Mouse (Mus musculus) regulatory T cell (primary cell): ENCODE measurements around the gene Mpz.

Experiments
- in situ Hi-C: fragments of 300-600 bp; cut with MboI, MseI; formaldehyde crosslinking; loops from one replicate; pipeline ENCODE4 v1.15.1; 2025; ENCODE audit warnings: high pct_unique_total_duplicates

The Mpz gene

DNA sequence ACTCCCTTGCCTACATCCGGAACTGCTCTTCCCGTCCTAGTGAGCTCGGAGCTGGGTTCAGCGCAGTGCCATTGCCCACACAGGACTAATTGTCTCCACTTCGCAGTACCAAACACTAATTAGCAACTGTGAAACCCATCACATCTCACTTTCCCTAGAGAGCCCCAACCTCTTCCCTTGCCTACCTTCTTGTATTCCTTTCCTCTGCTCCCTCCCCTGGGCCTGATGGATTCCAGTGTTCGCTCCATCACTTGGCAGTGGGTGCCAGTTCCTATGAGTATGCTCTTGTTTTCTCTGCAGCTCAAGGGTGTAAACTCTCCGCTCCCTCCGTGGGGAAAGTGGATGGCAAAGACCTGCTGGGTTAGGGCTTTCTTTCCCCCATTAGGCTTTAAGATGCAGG is 35.1 kb downstream of the Mpz start:
- in situ Hi-C loops, result no loop called here

DNA sequence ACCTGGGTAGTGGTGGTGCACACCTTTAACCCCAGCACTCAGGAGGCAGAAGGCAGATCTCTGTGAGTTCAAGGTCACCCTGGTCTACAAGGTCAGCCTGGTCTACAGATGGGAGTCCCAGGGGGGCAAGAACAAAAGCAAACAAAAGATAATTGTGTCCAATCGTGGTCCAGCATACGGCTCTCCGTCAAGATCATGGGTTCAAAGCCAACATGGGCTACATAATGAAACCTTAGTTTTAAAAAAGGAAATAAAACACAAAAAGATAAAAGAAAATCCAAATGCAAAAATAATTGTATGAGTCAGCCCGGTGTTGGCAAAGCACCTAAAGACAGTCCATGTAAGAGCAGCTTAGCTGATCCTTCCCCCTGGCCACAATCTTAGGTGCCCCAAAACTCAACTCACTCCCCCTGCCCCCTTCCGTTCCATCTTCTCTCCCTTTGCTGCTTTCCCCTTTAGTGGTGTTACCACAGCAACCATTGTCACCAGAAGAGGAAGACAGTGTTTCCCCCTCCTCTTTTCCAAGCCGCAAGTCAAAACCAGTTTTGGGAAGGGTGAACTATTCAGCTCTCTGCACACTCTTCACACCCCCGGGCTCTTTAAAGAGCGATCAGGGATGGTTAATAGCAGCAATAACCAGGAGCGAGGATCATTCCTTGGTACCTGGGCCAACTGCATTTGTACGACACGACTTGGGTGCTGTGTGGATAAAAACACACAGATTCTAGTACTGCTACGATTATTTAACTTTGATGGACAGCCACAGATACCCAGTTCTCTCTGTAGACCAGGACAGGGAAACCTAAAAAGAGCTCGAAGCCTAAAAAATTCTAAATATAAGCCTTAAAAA is 37.6 kb downstream of the Mpz start:
- in situ Hi-C loops, result no loop called here

DNA sequence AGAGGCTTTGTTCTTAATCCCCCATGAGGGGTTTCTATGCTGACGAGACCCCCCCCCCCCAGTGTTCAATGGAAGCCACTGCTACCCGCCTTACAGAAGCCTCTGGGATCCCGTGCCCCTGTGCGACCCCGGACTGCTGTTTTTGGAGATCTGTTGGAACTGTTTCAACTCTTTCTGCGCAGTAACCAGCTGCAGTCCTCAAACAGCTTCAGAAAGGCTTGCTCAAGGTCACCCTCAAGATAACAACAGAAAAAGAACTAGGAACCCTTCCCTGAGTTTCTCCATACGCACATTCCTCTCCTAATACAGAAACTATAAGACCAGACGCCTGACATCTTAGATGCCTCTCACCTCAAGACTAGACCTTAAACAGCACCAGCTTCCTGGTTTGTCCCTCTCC is 38.5 kb downstream of the Mpz start:
- in situ Hi-C loops, result no loop called here

DNA sequence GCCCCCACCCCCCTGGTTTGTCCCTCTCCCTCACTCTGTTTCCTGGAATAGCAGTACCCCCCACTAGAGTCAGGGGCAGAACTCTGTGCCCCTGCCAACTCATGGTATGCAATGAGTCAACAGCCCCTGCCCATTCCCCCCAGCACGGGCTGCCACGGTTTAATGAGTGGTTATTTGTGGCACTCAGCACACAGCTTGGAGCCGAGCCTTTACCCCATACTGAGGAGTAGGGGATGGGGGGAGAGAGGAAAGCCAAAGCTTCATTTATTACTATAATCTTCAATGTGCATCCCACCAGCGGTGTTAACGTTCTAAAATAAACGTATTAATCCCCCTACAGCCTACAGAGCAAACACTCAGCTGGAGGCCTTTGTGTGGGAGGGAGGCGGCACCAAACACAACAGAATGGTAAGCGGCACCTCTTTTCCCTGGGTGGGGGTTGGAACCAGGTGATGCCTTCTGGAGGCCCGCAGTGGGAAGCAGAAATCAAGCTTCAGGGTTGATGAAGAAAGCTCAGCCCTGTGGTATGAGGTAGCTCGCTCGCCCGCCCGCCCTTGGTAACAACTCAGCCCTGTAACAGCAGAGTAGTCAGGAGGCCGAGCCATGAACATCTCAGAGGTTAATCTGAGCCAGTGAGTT is 39.1 kb downstream of the Mpz start:
- in situ Hi-C loops, result no loop called here

DNA sequence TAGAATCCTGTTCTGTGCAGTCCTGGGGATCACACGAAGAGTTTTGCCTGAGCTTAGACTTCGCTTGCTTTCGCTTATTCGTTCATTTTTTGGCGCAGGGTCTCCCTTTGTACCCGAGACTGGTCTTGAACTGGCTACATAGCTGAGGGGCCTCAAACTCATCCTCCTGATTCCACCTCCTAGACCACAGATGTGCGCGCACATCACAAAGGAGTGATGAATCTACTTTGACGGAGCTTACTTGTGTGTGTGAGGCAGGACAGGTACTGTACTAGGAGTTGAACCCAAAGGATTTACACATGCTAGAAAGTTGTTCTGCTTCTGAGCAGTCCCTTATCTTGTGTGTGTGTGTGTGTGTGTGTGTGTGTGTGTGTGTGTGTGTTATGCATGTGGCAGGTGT is 40.3 kb downstream of the Mpz start:
- in situ Hi-C loops, result no loop called here

DNA sequence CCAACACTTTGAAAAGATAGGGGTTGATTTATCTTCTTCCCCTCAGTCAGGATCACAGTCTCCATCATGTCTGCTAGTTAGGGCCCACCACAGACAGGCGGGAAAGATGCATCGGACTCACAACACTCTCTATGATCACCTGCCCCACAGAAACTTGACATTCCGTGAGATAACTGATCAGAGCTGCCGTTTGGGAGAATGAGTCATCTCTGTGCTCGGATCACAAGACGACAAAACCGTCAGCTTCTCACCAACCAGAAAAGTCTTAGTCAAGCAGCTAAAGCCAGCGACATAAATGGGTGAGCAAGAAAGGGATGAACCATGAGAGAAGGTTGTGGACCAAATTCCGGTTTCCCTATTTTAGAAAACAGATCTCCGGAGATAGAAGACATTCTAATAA is 41.8 kb downstream of the Mpz start:
- in situ Hi-C loops, result no loop called here

DNA sequence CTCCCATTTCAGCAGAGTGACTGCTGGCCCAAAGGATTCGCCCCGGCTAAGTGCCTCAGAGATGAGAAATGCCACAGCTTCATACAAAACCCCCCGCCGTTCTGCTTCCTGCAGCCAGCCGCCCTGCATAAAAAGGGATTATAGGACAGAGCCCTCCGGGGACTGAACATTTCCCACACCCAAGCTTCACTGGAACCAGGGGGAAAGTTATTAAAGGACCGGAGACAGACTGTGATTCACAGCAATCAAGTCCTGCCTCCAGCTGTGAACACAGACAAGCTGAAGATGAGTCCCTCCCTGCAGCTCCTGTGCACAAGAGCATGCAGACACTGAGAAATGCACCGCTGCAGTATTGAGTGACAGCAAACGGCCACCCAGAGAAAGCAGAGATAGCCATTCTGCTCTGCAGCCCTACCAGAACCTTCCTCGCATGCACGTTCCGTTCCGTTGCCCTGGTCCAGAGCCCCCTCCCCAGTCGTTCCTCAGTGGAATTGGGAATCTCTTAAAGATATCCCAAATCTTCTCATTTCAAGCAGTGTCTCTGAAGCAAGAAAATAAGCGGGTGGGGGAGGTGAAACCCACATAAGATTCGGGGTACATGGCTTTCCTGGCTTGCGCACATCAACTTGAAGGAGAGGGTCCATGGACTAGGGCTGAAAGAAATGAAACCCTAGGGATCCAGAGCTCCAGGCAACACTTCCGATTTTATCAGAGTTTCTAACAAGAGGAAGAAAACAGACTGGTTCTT is 42.8 kb downstream of the Mpz start:
- in situ Hi-C loops, result no loop called here

DNA sequence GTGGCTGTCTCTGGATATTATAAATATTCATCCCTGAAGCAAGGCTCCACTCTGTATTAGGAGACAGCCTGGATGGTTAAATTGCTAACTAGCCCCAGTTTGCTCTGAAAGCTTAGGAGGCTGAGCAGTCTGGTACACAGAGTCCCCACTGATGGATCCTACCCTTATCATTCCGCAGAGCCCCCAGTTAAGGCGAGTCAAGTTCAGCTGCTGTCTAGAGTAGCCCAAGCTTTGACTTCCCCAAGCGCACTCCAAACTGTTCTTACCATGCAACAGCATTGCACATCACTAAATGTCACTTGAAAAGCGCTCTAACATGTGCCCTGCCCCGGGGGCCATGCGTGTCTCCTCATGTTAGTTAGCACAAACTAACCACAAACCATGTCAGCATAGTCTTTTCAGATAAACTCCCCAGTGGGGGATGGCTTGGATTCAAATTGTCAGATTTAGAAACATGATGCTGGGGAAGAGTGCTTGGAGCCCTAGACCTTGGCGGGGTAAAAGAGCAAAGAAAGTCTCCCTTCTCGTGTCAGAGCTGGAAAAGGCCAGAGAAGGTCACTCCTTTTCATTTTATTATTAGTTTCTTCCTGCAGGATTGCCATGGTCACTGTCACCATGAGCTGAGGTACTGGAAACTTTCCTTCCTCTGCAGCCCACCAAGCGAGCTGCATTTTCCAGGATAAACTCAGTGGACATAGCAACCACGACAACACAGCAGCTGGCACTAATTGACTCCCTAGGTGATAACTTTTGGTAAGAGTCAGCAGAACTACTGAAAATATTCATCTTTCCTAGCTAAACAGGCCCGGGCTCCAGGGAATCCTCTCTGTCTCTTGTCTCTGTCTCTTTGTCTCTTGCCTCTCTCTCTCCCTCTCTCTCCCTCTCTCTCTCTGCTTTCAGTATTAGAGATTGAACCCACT is 43.7 kb downstream of the Mpz start:
- in situ Hi-C loops, result no loop called here

DNA sequence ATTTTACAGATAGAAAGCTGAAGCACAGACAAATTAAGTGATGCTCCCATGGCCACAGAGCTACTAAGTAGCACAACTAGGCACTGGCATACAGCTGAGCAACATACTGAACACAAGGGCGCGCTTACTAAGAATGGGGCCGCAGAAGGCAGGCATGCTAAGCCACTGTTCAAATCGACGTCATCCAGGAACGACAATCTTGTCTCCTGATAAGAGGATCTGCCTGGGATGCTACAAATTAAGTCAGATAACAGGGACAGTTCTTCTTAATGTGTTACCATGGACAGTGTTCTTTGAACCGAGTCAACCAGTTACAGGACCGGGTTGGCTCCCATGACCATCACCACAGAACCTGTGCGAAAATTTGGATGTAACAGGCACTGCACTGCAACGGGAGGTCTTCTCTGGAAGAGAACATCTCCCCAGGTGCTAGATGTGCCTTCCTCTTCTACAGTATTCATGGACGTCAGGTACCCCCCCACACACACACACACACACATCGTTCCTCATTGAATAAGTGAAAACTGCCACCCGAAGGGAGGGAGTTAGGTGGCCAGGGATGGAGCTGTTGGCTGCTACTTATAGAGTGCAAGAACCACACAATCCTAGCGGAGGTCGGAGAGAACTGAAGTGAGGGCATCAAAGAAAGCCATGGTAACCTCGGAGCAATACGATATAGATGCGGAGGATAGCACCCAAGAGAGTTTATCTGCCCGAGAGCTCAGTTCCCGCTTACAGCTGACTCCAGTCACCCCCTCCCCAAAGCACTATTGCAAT is 44.7 kb downstream of the Mpz start:
- in situ Hi-C loops, result no loop called here

DNA sequence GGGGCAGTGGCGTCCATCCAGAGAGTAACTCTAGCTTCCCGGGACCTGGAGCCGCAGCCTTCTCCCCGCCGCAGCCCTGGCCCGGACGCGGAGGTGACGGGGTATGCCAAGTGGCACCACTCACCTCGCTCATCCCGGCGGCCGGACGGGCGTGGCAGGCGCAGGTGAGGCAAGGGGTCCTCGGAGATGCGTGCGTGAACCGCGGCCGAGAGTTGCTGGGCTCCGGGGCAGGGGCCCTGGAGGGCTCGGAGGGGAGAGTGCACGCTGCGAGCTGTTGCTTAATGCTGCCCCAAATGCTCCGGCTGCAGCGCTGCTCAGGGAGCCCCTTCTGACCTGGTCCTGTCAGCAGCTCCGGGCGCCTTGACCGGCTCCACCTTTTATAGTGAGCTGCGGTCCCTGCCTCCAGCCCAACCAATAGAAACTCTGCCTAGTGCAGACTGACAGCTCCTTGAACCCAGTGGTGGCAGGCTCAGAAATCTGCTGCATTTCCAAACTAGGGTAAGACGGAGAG is 45.4 kb downstream of the Mpz start, which contains the start of gene Pcp4l1:
Gene Pcp4l1 (minus strand): TSS at position 382 of the 511 bp plus-strand sequence.
- in situ Hi-C loops, result no loop called here

DNA sequence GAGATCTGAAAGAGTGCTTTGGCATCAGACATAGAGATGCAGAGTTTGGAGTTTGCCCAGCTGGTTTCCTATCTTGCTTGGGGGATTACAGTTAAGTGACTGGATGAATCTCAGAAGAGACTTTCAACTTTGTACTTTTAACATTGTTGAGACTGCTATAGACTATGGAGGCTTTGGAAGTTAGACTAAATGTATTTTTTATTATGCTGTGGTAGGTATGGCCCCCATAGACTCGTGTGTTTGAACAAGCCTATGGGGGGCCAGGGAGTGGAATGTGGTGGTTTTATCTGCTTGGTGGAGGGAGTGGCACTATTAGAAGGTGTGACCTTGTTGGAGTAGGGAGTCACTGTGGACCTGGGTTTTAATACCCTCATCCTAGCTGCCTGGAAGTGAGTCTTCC is 49.0 kb downstream of the Mpz start:
- in situ Hi-C loops, result no loop called here

DNA sequence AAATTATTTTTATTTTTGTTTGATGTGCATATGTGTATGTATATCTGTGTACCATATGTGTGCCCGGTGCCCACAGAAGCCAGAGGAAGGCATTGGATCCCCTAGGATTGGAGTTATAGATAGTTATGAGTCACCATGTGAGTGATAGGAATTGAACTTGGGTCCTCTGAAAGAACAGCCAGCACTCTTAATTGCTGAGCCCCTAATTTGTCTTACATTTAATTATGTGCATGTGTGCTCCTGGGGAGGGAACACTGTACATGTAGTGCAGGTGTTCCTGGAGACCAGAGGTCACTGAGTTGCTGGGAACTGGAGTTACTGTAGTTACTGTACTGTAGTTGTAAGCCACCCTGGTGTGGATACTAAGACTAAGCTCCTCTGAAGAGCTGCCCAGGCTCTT is 50.3 kb downstream of the Mpz start:
- in situ Hi-C loops, result loop anchor here (10.0 kb wide), 1 partner anchor 1246 kb away; no protein-coding TSS in a partner anchor

DNA sequence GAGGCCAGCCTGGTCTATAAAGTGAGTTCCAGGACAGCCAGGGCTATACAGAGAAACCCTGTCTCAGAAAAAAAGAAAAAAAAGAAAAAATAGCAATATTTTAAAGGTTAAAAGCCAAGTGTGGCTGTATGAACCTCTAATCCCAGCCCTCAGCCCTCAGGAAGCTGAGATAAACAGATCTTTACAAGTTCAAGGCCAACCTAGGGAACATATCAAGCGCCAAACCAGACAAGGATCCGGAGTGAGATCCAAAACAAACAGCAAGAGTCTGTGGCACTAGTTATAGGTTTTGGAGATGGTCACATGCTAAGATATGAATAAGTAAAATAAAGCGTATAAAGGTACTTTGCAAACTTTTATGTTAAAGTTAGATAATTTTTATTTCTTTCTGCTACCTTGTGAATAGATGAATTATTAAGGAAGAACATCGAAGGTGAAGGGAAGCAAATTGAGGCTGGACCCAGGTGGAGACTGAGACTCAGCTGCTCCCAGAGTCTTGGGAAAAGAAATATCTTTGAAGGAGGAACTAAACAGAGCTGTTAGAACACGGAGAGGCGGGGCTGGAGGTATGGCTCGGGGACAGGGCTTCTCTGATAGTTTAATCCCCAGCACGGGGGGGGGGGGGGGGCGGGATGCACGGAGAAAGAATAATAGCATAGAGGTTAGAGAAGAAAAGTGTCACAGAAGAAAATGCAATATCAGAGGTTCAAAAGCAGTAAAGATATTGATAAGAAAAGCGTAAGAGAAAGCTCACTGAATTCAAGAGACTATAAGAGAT is 53.1 kb downstream of the Mpz start:
- in situ Hi-C loops, result loop anchor here (10.0 kb wide), 1 partner anchor 1249 kb away; no protein-coding TSS in a partner anchor

DNA sequence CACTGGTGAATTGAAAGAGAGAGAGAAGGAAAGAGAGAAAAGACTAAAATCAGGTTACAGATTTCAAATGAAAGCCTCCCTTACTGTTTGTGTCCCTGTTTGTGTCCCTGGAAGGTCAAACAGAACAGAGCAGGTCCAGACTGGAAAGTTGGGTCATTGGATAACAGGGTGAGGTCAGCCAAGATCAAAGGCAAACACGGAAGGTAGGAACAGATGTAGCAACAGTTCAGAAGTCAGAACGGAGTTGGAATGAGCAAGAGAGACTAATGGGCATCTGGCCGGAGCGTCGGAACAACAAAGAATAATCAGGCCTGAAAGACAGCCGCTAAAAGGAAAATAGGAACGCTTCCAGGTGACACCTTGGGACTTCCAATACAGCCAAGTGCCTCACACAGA is 53.7 kb downstream of the Mpz start:
- in situ Hi-C loops, result loop anchor here (10.0 kb wide), 1 partner anchor 1249 kb away; no protein-coding TSS in a partner anchor

DNA sequence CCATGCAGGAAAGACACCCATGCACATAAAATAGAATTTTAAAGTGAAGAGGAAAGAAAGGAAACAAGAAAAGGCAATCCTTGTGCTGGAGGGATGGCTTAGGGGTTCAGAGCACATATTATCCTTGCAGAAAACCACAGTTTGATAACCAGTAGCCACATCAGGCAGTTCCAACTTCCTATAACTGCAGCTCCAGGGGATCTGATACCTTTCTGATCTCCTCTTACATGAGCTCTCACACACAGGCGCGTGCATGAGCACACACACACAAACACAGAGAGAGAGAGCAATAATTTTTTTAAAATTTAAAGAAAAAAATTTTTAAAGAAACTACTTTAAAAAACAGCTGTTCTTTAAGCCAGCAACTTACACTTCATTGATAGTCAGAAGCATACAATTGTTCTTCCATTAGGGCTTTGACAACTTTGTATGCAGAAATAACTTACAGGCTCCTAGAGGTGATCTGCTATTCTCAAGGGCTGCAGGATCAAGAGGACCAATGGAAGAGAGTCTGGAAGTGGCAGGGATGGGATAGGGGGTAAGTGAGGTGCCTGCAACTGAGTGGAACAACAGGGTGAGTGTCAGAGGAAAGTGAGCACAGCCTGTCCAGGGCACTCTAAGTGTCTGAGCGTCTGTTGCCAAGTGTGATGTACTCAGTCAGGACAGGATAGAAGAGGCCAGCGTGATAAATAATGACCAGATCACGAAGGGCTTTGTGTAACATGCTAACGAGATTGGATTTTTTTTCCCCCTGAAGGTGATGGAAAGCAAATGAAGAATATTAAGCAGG is 55.4 kb downstream of the Mpz start:
- in situ Hi-C loops, result loop anchor here (10.0 kb wide), 1 partner anchor 1251 kb away; no protein-coding TSS in a partner anchor

DNA sequence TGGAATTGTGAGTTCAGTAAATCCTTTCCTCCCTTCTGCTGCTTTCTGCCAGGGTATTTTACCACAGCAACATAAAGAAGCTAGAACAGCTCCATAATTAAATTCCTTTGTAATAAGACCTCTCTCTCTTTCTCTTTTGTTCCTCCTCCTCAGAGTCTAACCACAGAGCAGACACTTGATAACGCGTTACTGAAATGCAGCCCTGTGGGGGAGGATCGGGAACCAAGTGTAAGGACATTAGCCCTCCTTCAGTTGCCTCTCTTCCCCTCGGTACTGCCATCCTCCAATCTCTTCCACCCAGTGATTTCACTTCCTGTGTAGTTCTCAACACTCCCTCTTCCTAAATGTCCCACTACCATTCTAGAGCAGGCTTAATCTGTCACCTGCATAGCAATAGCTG is 58.9 kb downstream of the Mpz start:
- in situ Hi-C loops, result loop anchor here (10.0 kb wide), 1 partner anchor 1255 kb away; no protein-coding TSS in a partner anchor
